Mouse (Mus musculus) megakaryocyte, embryonic 14.5 days (primary cell): ENCODE measurements around the gene Scml4. TPM values are rescaled to one million over a fixed set of nuclear protein-coding genes. Genes with fewer than 3 reads are reported as not detected.

Experiments
- H3K27me3 ChIP-seq: replicated peaks from 2 replicates; pipeline ENCODE3; 2012; ENCODE audit warnings: inconsistent platforms
- H3K36me3 ChIP-seq: replicated peaks from 2 replicates; pipeline ENCODE3; 2012; ENCODE audit warnings: low read length, inconsistent platforms, mixed read lengths
- H3K4me1 ChIP-seq: 2 replicates; pipeline ENCODE4 v1.6.1; 2012; ENCODE audit warnings: inconsistent platforms
- H3K4me3 ChIP-seq: replicated peaks from 2 replicates; pipeline ENCODE3; 2012; ENCODE audit warnings: moderate library complexity, mild to moderate bottlenecking, inconsistent platforms
- H3K9me3 ChIP-seq: 2 replicates; pipeline ENCODE4 v1.6.1; 2012; ENCODE audit warnings: inconsistent platforms
- FLI1 ChIP-seq: IDR thresholded peaks from 2 replicates; pipeline ENCODE4 v1.6.1; 2012; ENCODE audit warnings: low read length, inconsistent platforms, mixed read lengths
- GATA1 ChIP-seq: IDR thresholded peaks from 3 replicates; pipeline ENCODE4 v1.6.1; 2012; ENCODE audit warnings: mixed read lengths, low read length, inconsistent platforms, borderline replicate concordance
- polyA plus RNA-seq: library from polyadenylated mRNA; stranded (reverse); fragments of >175 nt; gene quantifications from 2 replicates; pipeline ENCODE4 v1.2.3, GENCODE M21; 2012; ENCODE audit warnings: low replicate concordance; ENCODE audit not compliant: insufficient read depth

Gene Scml4
- polyA plus RNA-seq, 1 experiment = not detected

GRCm38 (mm10) chr10:42955205-42955604, 95.0 kb downstream of the Scml4 start:
- Histone ChIP-seq H3K9me3 (peaks cover 10% of the 10 kb centered on the region; the same call in 1 of the 2 replicates), H3K27me3 (peaks cover 63% of the 10 kb centered on the region), H3K4me1 (peaks cover 26% of the 10 kb centered on the region), H3K36me3 (no peaks in the 10 kb centered on the region), H3K4me3 (no peak overlapping the region)
- TF ChIP-seq FLI1 = no peak
- TF ChIP-seq GATA1 = no peak

- TF ChIP-seq GATA1 = no peak
- H3K36me3 ChIP-seq = no peaks in the 10 kb centered on the region
- peak overlapping the region; percentile 88 for H3K4me3 ChIP-seq
- peaks cover 15% of the 10 kb centered on the region for H3K9me3 ChIP-seq
- peaks cover 28% of the 10 kb centered on the region for H3K4me1 ChIP-seq
- H3K27me3 ChIP-seq = peaks cover 40% of the 10 kb centered on the region
Observed at GRCm38 (mm10) chr10:42957881-42958651, 97.9 kb downstream of the Scml4 start.

GRCm38 (mm10) chr10:42958686-42959085, 98.5 kb downstream of the Scml4 start:
- H3K9me3 ChIP-seq = peaks cover 19% of the 10 kb centered on the region
- TF ChIP-seq FLI1 (no peak), GATA1 (no peak)

GRCm38 (mm10) chr10:42961771-42962170, 101.6 kb downstream of the Scml4 start:
- no peaks in the 10 kb centered on the region for H3K36me3 ChIP-seq
- peaks cover 26% of the 10 kb centered on the region for H3K9me3 ChIP-seq
- no peak for TF ChIP-seq GATA1
- TF ChIP-seq FLI1 = no peak

More at GRCm38 (mm10) chr10:42958686-42959085, 98.5 kb downstream of the Scml4 start:
- Histone ChIP-seq H3K36me3 (no peaks in the 10 kb centered on the region), H3K4me3 (no peak overlapping the region), H3K4me1 (peaks cover 29% of the 10 kb centered on the region), H3K27me3 (peaks cover 34% of the 10 kb centered on the region)

GRCm38 (mm10) chr10:42962181-42962601, 102.0 kb downstream of the Scml4 start:
- H3K27me3 ChIP-seq = peaks cover 7% of the 10 kb centered on the region
- H3K36me3 ChIP-seq = no peaks in the 10 kb centered on the region
- peaks cover 26% of the 10 kb centered on the region for H3K9me3 ChIP-seq
- peaks cover 29% of the 10 kb centered on the region for H3K4me1 ChIP-seq
- TF ChIP-seq FLI1 (0 out of 2 replicates have a peak, but pooled peaks have one; percentile 18), GATA1 (no peak)
- peak overlapping the region; percentile 86 for H3K4me3 ChIP-seq

More at GRCm38 (mm10) chr10:42961771-42962170, 101.6 kb downstream of the Scml4 start:
- Histone ChIP-seq H3K4me3 (no peak overlapping the region), H3K4me1 (peaks cover 29% of the 10 kb centered on the region), H3K27me3 (peaks cover 11% of the 10 kb centered on the region)

GRCm38 (mm10) chr10:42962655-42963054, 102.5 kb downstream of the Scml4 start:
- Histone ChIP-seq H3K9me3 (peaks cover 26% of the 10 kb centered on the region), H3K36me3 (no peaks in the 10 kb centered on the region), H3K4me1 (peaks cover 25% of the 10 kb centered on the region), H3K27me3 (peaks cover 5% of the 10 kb centered on the region), H3K4me3 (peak overlapping the region; percentile 86)
- TF ChIP-seq FLI1 (no peak), GATA1 (no peak)

GRCm38 (mm10) chr10:42963061-42963460, 102.9 kb downstream of the Scml4 start:
- peaks cover 26% of the 10 kb centered on the region for H3K9me3 ChIP-seq
- no peaks in the 10 kb centered on the region for H3K36me3 ChIP-seq
- H3K4me1 ChIP-seq = peaks cover 21% of the 10 kb centered on the region
- peaks cover 4% of the 10 kb centered on the region for H3K27me3 ChIP-seq
- no peak for TF ChIP-seq FLI1
- no peak for TF ChIP-seq GATA1
- H3K4me3 ChIP-seq = no peak overlapping the region

- no peak overlapping the region for H3K4me3 ChIP-seq
- H3K27me3 ChIP-seq = peaks cover 16% of the 10 kb centered on the region
- TF ChIP-seq FLI1 (no peak), GATA1 (no peak)
- no peaks in the 10 kb centered on the region for H3K36me3 ChIP-seq
- peaks cover 18% of the 10 kb centered on the region for H3K9me3 ChIP-seq
- H3K4me1 ChIP-seq = peaks cover 8% of the 10 kb centered on the region; the same call in 1 of the 2 replicates
Observed at GRCm38 (mm10) chr10:42968332-42968731, 108.2 kb downstream of the Scml4 start.

- no peaks in the 10 kb centered on the region for H3K36me3 ChIP-seq
- H3K4me1 ChIP-seq = peaks cover 8% of the 10 kb centered on the region; the same call in 1 of the 2 replicates
- no peak overlapping the region for H3K4me3 ChIP-seq
- H3K9me3 ChIP-seq = no peaks in the 10 kb centered on the region
- TF ChIP-seq FLI1 (no peak), GATA1 (no peak)
- peaks cover 37% of the 10 kb centered on the region for H3K27me3 ChIP-seq
Observed at GRCm38 (mm10) chr10:42972504-42973172, 112.5 kb downstream of the Scml4 start.

- H3K36me3 ChIP-seq = no peaks in the 10 kb centered on the region
- peaks cover 40% of the 10 kb centered on the region for H3K27me3 ChIP-seq
- no peaks in the 10 kb centered on the region for H3K9me3 ChIP-seq
- H3K4me3 ChIP-seq = no peak overlapping the region
- H3K4me1 ChIP-seq = peaks cover 6% of the 10 kb centered on the region; the same call in 1 of the 2 replicates
- TF ChIP-seq FLI1 = no peak
- no peak for TF ChIP-seq GATA1
Observed at GRCm38 (mm10) chr10:42973537-42973936, 113.4 kb downstream of the Scml4 start.
